Mouse (Mus musculus) neural tube, embryonic 11.5 days (tissue): ENCODE measurements around the gene Cep135. TPM values are rescaled to one million over a fixed set of nuclear protein-coding genes. Genes with fewer than 3 reads are reported as not detected.
A peak's percentile ranks its signal among the peaks of the same experiment; 100 is the strongest.

ENCODE experiments used
- ATAC-seq: fragments of 200-750 bp; cut with Nextera tagmentation; 2 replicates; pipeline ENCODE4 v1.8.0; 2017; ENCODE audit warnings: moderate number of reproducible peaks, mild to moderate bottlenecking, moderate TSS enrichment, moderate library complexity; ENCODE audit not compliant: insufficient read depth, low FRiP score, low TSS enrichment
- DNase-seq: peaks from one replicate; pipeline ENCODE4 v3.0.0-alpha.2; 2015; ENCODE audit warnings: low spot score
- H3K27ac ChIP-seq: fragments of 300-500 bp; sonication (generic); 2 replicates; pipeline ENCODE4 v1.5.1; 2014; ENCODE audit warnings: low read depth, mild to moderate bottlenecking, low read length
- H3K27me3 ChIP-seq: fragments of 300-500 bp; sonication (generic); 2 replicates; pipeline ENCODE4 v1.6.1; 2014; ENCODE audit warnings: mild to moderate bottlenecking, low read length, mixed read lengths; ENCODE audit not compliant: control insufficient read depth, insufficient read depth
- H3K36me3 ChIP-seq: fragments of 300-500 bp; sonication (generic); 2 replicates; pipeline ENCODE4 v1.6.1; 2014; ENCODE audit warnings: mild to moderate bottlenecking, low read length, moderate library complexity, mixed read lengths; ENCODE audit not compliant: control insufficient read depth, insufficient read depth
- H3K4me1 ChIP-seq: fragments of 300-500 bp; sonication (generic); 2 replicates; pipeline ENCODE4 v1.6.1; 2014; ENCODE audit warnings: low read length, mixed read lengths; ENCODE audit not compliant: control insufficient read depth, insufficient read depth
- H3K4me2 ChIP-seq: fragments of 300-500 bp; sonication (generic); 2 replicates; pipeline ENCODE4 v1.6.1; 2014; ENCODE audit warnings: low read depth, mild to moderate bottlenecking, moderate library complexity
- H3K4me3 ChIP-seq: fragments of 300-500 bp; sonication (generic); 2 replicates; pipeline ENCODE4 v1.5.1; 2014; ENCODE audit warnings: low read depth, low read length
- H3K9ac ChIP-seq: fragments of 300-500 bp; sonication (generic); 2 replicates; pipeline ENCODE4 v1.6.1; 2014; ENCODE audit warnings: mild to moderate bottlenecking, low read length
- H3K9me3 ChIP-seq: fragments of 300-500 bp; sonication (generic); 2 replicates; pipeline ENCODE4 v1.6.1; 2016; ENCODE audit warnings: low read length; ENCODE audit not compliant: control insufficient read depth
- WGBS: fragments of 180-500 bp; shearing (Covaris S2); extraction: QIAGEN DNeasy Blood & Tissue Kit; methylation state at CpG from one replicate; pipeline ENCODE4 v1.1.7; 2014; 5-methylcytosine and 5-hydroxymethylcytosine counted together
- polyA plus RNA-seq: library from polyadenylated mRNA; unstranded; fragments of >200 nt; fragmentation: Nextera tagmentation; extraction: Ambion mirVana; gene quantifications from 2 replicates; pipeline ENCODE4 v1.2.1, GENCODE M21; 2014

The Cep135 gene
- polyA plus RNA-seq: 9.3 and 10.7 TPM in 2 replicates

DNA sequence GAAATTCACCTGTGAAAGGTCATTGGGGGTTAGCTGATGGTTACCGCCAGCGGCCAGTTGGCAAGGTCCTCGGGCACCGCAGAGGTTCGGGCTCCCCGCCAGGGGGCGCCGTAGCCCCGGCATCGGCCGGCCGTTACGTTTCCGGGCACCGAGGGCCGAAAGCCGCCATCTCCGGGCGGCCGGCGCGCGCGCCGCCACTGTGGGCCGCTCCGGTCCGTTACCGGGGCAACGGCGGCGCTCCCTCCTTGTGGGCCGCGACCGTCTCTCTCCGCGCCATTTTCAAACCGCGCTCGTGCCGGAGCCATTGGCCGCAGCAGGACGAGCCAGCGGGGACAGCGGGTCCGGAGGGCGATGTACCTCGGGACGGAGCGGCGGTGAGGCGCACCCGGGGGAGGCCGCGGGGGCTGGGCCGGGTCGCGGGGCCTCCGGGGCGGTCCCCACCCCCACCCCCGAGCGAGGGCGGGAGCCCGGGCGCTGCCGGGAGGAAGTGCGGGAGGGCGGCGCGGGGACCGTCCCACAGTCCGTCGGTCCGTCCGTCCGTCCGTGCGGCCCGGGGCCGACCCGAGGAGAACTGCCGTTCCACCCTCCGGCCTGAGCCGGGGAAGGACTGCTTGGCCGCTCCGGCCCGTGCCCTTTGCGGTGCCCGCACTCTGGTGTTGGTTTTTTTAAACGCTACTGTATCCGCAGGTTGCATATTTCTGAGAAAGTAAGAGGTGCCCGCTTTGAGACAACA lies at the start of gene Cep135:
Cep135 (plus strand) TSS at position 148 of the 733 bp plus-strand sequence.
- Histone ChIP-seq H3K9ac (peak within 1 kb of the TSS; percentile 87), H3K4me1 (peaks cover 8% of the 10 kb centered on the region), H3K4me2 (peak within 1 kb of the TSS; percentile 67), H3K36me3 (peaks cover under 1% of the 10 kb centered on the region; the same call in 1 of the 2 replicates), H3K4me3 (peak within 1 kb of the TSS; percentile 89), H3K27me3 (no peaks in the 10 kb centered on the region), H3K27ac (peak within 1 kb of the TSS; percentile 72), H3K9me3 (no peaks in the 10 kb centered on the region)
- under 1% methylated on average over 92 of the region's 92 CpGs for WGBS
- peak; percentile 98 for ATAC-seq
- DNase-seq: peak; percentile 94

DNA sequence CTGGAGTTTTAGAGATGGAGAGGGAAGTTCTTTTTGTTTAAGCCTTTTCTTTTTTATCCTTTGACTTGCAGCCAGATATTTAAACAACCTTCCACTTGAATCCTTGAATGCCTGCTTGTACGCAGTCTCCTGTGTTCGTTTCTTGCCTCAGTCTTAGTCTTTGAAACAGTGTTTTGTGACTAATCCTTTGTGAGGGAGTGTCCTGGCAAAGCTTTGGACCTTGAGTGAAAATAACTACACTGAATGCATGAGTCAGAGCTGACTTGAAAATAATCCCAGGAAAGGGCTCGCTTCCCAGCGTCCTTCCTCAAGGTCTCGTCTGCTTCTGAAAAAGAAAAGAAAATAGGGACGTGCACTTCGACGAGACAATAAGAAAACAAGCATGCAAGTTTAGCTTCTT lies 48.3 kb upstream of the Cep135 start:
- DNase-seq: no peak

DNA sequence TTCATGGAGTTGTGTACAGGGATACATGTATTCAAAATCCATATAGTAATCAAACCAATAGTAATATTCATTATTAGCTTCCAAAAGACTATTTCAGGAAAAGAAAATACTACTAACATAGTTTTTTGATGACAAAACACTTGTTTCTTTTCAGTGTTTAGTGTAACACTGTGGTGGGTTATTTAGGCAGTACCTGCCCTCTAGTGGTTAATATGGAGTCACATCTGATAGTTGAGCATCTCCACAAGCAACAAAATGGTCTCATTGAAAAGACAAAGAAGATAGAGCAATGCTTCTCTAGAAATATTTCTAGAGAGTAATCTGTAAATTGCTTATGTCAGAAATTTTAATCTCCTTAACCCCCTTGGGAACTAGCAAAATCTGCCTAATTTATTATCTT lies 47.7 kb upstream of the Cep135 start:
- no peaks in the 10 kb centered on the region for H3K9me3 ChIP-seq
- no peak for ATAC-seq
- no peak overlapping the region for H3K4me3 ChIP-seq
- H3K27ac ChIP-seq: no peak overlapping the region
- H3K4me1 ChIP-seq: no peaks in the 10 kb centered on the region
- H3K4me2 ChIP-seq: no peak overlapping the region
- no peaks in the 10 kb centered on the region for H3K27me3 ChIP-seq
- peaks cover 7% of the 10 kb centered on the region; the same call in 1 of the 2 replicates for H3K36me3 ChIP-seq
- no peak overlapping the region for H3K9ac ChIP-seq
- no peak for DNase-seq

More for the DNA sequence above, 48.3 kb upstream of the Cep135 start:
- Histone ChIP-seq H3K4me1 (no peaks in the 10 kb centered on the region), H3K27ac (no peak overlapping the region), H3K9me3 (no peaks in the 10 kb centered on the region), H3K36me3 (peaks cover 7% of the 10 kb centered on the region; the same call in 1 of the 2 replicates), H3K4me3 (no peak overlapping the region), H3K9ac (no peak overlapping the region), H3K4me2 (no peak overlapping the region), H3K27me3 (no peaks in the 10 kb centered on the region)
- WGBS: 82% methylated on average over 8 of the region's 8 CpGs
- no peak for ATAC-seq

GRCm38 (mm10) chr5:76543200-76543599 lies 45.3 kb upstream of the Cep135 start:
- Histone ChIP-seq H3K9ac (no peak overlapping the region), H3K9me3 (no peaks in the 10 kb centered on the region), H3K36me3 (peaks cover 7% of the 10 kb centered on the region; the same call in 1 of the 2 replicates), H3K4me1 (no peaks in the 10 kb centered on the region), H3K27ac (no peak overlapping the region), H3K4me3 (no peak overlapping the region), H3K4me2 (no peak overlapping the region), H3K27me3 (no peaks in the 10 kb centered on the region)
- ATAC-seq (no peak), DNase-seq (no peak)
- WGBS: 93% methylated on average over 8 of the region's 8 CpGs

GRCm38 (mm10) chr5:76550426-76550825 lies 38.1 kb upstream of the Cep135 start:
- ATAC-seq (no peak), DNase-seq (no peak)
- no peak overlapping the region for H3K27ac ChIP-seq
- no peaks in the 10 kb centered on the region for H3K9me3 ChIP-seq
- 92% methylated on average over 8 of the region's 8 CpGs for WGBS
- H3K9ac ChIP-seq: no peak overlapping the region
- no peaks in the 10 kb centered on the region for H3K27me3 ChIP-seq
- H3K4me2 ChIP-seq: no peak overlapping the region
- no peaks in the 10 kb centered on the region for H3K36me3 ChIP-seq
- H3K4me1 ChIP-seq: no peaks in the 10 kb centered on the region
- no peak overlapping the region for H3K4me3 ChIP-seq

- Histone ChIP-seq H3K4me1 (no peaks in the 10 kb centered on the region), H3K9ac (no peak overlapping the region), H3K4me2 (no peak overlapping the region), H3K27ac (no peak overlapping the region), H3K27me3 (no peaks in the 10 kb centered on the region), H3K4me3 (no peak overlapping the region), H3K36me3 (peaks cover 2% of the 10 kb centered on the region), H3K9me3 (no peaks in the 10 kb centered on the region)
- no peak for ATAC-seq
- peak; percentile 63 for DNase-seq
- WGBS: 37% methylated on average over 3 of the region's 3 CpGs
Measured at GRCm38 (mm10) chr5:76565321-76565720, 23.2 kb upstream of the Cep135 start.

GRCm38 (mm10) chr5:76574251-76574650 lies 14.2 kb upstream of the Cep135 start:
- no peak overlapping the region for H3K27ac ChIP-seq
- WGBS: 75% methylated on average over 7 of the region's 7 CpGs

DNA sequence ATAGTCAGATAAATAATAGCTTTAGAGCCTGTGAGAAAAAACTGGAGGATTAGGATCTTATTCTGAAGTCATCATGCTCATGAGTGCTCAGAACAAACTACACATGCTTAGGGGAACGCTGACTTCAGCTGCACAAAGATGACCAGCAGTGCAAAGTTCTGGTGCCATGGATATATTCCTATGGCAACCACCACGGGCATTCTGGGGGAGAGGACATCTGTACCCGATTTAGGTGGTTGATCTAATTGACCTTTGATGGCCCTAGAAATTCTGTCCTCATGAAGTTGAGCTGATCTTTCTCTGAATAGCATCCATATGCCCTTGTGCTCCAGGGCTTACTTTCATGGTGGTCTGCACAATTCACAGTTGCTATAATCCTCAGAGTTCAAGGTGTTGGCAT lies 11.5 kb upstream of the Cep135 start:
- H3K4me3 ChIP-seq: no peak overlapping the region
- 80% methylated on average over 3 of the region's 3 CpGs for WGBS
- H3K27ac ChIP-seq: no peak overlapping the region
- H3K4me1 ChIP-seq: no peaks in the 10 kb centered on the region
- DNase-seq: no peak
- H3K4me2 ChIP-seq: no peak overlapping the region
- no peak overlapping the region for H3K9ac ChIP-seq
- H3K36me3 ChIP-seq: no peaks in the 10 kb centered on the region
- no peak for ATAC-seq
- no peaks in the 10 kb centered on the region for H3K27me3 ChIP-seq
- no peaks in the 10 kb centered on the region for H3K9me3 ChIP-seq

More at GRCm38 (mm10) chr5:76574251-76574650, 14.2 kb upstream of the Cep135 start:
- H3K4me2 ChIP-seq: no peak overlapping the region
- no peaks in the 10 kb centered on the region for H3K27me3 ChIP-seq
- H3K9ac ChIP-seq: no peak overlapping the region
- ATAC-seq (no peak), DNase-seq (no peak)
- no peak overlapping the region for H3K4me3 ChIP-seq
- peaks cover 7% of the 10 kb centered on the region; the same call in 1 of the 2 replicates for H3K36me3 ChIP-seq
- H3K9me3 ChIP-seq: no peaks in the 10 kb centered on the region
- H3K4me1 ChIP-seq: no peaks in the 10 kb centered on the region

DNA sequence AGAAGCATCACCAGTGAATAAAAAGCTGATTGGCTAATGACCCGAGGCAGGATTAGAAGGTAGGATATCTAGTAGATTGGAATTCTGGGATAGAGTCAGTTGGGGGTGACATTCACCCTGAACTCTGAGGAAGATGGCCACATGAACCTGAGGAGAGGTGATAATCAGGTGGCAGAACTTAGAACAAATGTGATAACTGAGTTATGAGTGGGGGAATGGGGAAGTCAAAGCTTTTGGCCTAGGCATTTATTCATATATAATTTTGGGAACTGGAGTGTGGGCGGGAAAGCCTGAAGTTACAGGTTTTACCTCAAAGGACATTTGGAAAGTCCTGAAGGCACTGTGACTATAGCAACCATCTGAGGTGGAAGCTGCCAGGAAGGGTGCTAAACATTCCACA lies 3.1 kb upstream of the Cep135 start:
- no peaks in the 10 kb centered on the region for H3K36me3 ChIP-seq
- 88% methylated on average over 2 of the region's 2 CpGs for WGBS
- no peak overlapping the region for H3K4me3 ChIP-seq
- no peaks in the 10 kb centered on the region for H3K27me3 ChIP-seq
- H3K9me3 ChIP-seq: no peaks in the 10 kb centered on the region
- no peak overlapping the region for H3K27ac ChIP-seq
- peaks cover 7% of the 10 kb centered on the region for H3K4me1 ChIP-seq
- H3K4me2 ChIP-seq: no peak overlapping the region
- no peak overlapping the region for H3K9ac ChIP-seq
- DNase-seq: no peak
- no peak for ATAC-seq
